Mouse (Mus musculus): ENCODE results near the gene Dnajb12.

DNA sequence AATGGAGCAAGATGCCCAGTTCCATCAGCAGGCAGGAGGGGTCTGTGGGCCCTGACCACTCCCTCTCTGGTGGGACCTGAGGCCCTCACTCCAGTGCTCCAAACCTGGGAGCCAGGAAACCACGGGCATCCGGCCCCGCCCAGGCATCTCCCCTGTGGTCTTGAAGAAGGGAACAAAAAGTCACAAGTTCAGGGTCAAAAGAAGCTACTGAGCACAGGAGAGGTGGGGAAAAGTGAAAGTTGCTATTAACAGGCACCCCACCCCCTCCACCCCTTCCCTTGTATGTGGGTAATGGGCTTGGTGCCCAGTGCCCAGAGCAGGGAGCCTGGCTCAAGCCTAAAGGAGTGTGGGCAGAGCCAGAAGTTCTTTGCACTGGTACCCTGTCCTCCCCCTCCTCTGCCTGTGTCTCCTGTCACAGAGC is 17.6 kb downstream of the Dnajb12 start:
- no peak for TF ChIP-seq RCOR1 (conservative IDR thresholded peaks at IDR 0.05; ENCODE audit: low read depth, low read length)
- no peak for TF ChIP-seq HCFC1 (IDR thresholded peaks at IDR 0.05; ENCODE audit: low read depth, low read length)
